Mouse (Mus musculus) bone marrow macrophage, adult 2 months (primary cell): ENCODE results near the gene Ica1. TPM values are rescaled to one million over a fixed set of nuclear protein-coding genes. Genes with fewer than 3 reads are reported as not detected.

Experiments used
- H3K27ac ChIP-seq: 2 replicates; pipeline ENCODE4 v1.5.1; 2012; ENCODE audit warnings: low read depth, low read length; ENCODE audit not compliant: insufficient read depth
- H3K4me1 ChIP-seq: 2 replicates; pipeline ENCODE4 v1.6.1; 2012; ENCODE audit warnings: low read length; ENCODE audit not compliant: control insufficient read depth, insufficient read depth
- H3K4me3 ChIP-seq: 2 replicates; pipeline ENCODE4 v1.5.1; 2012; ENCODE audit warnings: mild to moderate bottlenecking, low read length, moderate library complexity; ENCODE audit not compliant: insufficient read depth
- CTCF ChIP-seq: IDR thresholded peaks from 2 replicates; pipeline ENCODE4 v1.5.1; 2012; ENCODE audit warnings: low read depth, mild to moderate bottlenecking, low read length, moderate library complexity
- POLR2A ChIP-seq: IDR thresholded peaks from 2 replicates; pipeline ENCODE4 v1.6.1; 2012; ENCODE audit warnings: mild to moderate bottlenecking, low read depth, low read length, borderline replicate concordance
- polyA plus RNA-seq: library from polyadenylated mRNA; stranded (reverse); fragments of >200 nt; gene quantifications from 2 replicates; pipeline ENCODE4 v1.2.4, GENCODE M21; 2012; ENCODE audit not compliant: missing spikeins, insufficient read depth, insufficient read length

The Ica1 gene
- polyA plus RNA-seq, 1 experiment, result 2.0 TPM

DNA sequence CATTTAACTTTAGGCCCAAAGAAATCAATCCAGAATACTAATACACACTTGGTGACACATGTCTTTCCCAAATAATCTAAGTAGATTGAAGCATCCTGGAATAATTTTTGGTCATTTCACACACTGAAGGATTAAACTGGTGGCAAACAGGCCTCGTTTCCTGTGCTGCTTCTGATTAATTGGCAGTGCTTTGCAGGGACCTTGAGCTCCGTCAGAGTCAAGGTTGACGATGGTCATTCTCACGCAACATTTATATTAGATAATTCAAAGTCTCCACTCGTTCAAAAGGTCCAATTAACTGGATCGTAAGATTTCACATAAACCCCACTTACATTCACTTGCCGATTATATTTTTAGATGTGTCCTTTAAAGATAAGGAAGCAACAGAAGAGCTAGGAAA, 33.4 kb downstream of the Ica1 start:
- no peak overlapping the region for H3K27ac ChIP-seq
- no peak overlapping the region for H3K4me3 ChIP-seq
- H3K4me1 ChIP-seq, result peaks cover 8% of the 10 kb centered on the region
- TF ChIP-seq CTCF (no peak), POLR2A (no peak)

DNA sequence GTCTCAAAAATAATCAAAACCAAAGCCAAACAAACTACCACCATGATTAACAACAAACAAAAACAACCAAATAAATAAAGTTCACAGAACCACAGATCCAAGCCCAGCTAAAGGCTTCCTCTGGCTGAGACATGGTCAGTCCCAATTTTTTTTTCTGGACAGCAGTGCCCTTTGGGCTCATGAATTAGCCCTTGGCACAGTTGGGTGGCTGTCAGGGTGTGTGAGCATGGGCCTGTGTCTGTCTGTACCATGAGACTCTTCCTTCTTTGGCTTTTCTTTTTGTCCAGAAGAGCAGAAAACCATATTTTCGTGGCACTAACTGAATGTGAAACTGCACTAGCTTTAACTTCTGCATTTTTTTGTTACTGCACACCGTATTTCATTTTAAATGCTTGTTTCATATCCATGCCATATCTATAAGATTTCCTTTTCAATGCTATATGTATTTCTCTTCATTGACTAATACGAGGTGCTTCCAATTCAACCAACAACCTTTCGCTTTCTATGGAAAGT, 34.0 kb downstream of the Ica1 start:
- TF ChIP-seq POLR2A, result no peak
- TF ChIP-seq CTCF, result no peak
- H3K27ac ChIP-seq, result peak overlapping the region; percentile 73
- H3K4me1 ChIP-seq, result peaks cover 8% of the 10 kb centered on the region
- H3K4me3 ChIP-seq, result no peak overlapping the region; the same call in 1 of the 2 replicates

DNA sequence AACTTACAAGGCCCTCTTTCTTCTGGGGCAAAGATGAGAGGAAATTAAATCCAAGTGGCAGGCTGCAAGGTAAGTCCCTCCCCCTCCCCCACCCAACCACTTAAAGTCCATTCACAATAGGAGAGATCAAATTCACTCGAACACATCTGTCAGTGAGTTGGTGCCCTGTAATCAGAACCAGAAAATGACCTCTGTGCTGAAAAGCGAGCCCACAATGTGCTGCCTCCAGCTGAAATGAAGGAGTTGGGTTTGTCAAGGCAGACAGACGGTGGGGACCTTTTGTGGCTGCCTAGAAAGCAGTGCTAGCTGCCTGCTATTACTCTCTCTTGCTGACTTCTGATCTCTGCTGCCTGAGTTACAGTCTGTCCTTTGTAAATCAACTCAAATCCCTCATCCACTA, 35.8 kb downstream of the Ica1 start:
- no peak overlapping the region for H3K27ac ChIP-seq
- peaks cover 6% of the 10 kb centered on the region for H3K4me1 ChIP-seq
- no peak overlapping the region for H3K4me3 ChIP-seq
- no peak for TF ChIP-seq POLR2A
- no peak for TF ChIP-seq CTCF

DNA sequence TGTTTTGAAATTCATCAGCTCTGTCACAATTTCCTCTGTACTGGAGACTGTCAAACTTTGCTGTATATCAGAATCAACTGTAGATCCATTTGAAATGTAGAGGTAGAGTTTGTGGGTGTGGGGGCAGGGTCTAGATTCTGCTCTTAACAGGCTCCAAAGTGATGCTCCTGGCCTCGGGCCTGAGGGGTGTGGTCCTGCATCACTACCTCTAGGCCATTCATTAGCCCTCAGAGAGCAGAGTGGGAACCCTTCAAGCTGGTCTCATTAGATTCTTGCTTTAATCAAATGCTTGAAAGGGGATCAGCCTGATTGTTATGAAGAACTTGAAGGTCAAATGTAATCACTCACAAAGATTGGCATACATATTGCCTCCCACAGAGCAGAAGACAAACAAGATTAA, 36.6 kb downstream of the Ica1 start:
- Histone ChIP-seq H3K4me1 (peaks cover 6% of the 10 kb centered on the region), H3K27ac (no peak overlapping the region), H3K4me3 (no peak overlapping the region)
- no peak for TF ChIP-seq POLR2A
- TF ChIP-seq CTCF, result no peak

DNA sequence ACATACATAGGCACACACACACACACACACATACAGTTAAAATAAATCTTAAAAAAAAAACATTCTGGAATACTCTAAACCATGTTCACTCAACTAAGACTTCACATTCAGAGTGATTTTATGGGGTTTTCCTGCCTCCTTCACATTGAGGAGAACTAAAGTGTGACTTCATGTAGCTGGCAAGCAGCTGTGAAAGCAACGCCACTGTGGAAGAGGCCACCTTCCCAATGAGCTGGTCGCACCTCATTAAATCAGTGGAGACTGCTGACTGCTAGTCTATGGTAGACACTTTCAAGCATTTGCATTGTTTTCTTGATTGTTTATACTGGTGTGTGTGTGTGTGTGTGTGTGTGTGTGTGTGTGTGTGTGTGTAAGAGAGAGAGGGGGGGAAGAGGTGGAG, 38.2 kb downstream of the Ica1 start:
- H3K27ac ChIP-seq, result no peak overlapping the region
- TF ChIP-seq POLR2A (no peak), CTCF (no peak)
- peaks cover 6% of the 10 kb centered on the region for H3K4me1 ChIP-seq
- no peak overlapping the region for H3K4me3 ChIP-seq

DNA sequence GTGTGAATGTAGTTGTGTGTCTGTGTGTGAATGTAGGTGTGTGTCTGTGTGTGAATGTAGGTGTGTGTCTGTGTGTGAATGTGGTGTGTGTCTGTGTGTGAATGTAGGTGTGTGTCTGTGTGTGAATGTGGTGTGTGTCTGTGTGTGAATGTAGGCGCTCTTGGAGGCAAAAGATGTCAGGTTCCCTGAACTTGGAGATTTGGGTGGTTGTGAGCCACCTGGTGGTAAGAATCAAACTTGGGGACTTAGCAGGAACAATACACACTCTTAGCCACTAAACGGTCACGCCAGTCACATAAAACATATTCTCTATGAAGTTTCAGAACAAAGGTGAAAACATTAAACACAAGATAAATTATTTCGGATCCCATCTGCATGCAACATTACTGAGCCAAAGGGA, 39.9 kb downstream of the Ica1 start:
- Histone ChIP-seq H3K4me1 (no peaks in the 10 kb centered on the region; the same call in 1 of the 2 replicates), H3K4me3 (no peak overlapping the region), H3K27ac (no peak overlapping the region)
- no peak for TF ChIP-seq CTCF
- TF ChIP-seq POLR2A, result no peak

DNA sequence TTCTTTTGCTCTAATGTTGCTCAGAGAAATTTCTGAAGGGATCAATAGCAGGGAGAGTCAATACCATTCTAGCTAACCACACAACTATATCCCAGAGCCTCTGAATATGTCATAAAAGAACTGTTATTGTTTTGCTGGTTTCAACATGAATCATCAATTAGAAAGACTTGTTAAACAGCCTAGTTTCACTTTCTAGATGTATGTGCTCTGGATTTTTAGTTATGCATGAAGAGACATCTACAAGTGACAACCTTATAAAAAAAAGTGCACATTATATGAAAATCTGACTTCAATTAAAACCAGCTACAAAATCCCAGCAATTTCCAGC, 41.8 kb downstream of the Ica1 start:
- Histone ChIP-seq H3K4me3 (no peak overlapping the region), H3K4me1 (no peaks in the 10 kb centered on the region; the same call in 1 of the 2 replicates)

DNA sequence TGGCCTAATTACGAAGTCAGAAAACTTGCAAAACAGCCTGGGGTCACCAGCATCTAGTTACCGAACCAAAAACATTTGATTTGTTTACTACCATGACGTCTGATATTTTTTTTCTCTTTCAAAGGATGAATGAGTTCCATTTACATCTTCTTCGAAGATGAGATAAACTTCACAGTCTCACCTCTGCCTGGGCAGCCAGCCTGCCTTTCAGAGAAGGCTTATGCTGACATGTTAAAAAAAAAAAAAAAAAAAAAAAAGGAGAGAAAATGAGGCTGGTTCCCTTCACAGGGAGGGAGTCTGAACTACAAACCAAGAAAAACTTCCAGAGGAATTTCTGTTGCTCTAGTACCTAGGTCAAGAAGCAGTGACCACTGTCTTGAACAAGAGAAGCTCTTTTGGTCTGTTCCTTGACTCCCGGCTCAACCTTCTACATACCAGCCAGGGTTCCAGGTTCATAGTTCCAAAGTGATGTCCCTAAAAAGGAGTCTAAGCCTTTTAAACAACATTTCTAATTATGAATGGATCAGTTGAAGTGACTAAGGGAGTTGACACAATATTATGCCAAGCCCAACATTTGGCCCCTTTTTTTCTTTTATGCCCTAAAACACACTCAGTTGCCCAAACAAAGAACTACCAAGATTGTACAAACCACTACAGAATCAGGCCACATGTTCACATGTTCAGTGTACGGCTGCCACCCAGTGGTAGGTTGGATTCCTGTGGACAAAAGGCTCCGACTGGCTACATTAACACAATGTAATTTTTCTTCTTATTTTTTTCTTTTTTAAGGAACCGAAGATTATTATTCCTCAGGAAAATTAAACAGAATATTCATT, 42.4 kb downstream of the Ica1 start:
- Histone ChIP-seq H3K4me3 (no peak overlapping the region), H3K4me1 (no peaks in the 10 kb centered on the region; the same call in 1 of the 2 replicates), H3K27ac (no peak overlapping the region)
- TF ChIP-seq POLR2A (no peak), CTCF (peak; percentile 37; the same call in 1 of the 2 replicates)

More for the DNA sequence above, 41.8 kb downstream of the Ica1 start:
- H3K27ac ChIP-seq, result no peak overlapping the region
- TF ChIP-seq POLR2A, result no peak
- TF ChIP-seq CTCF, result no peak

DNA sequence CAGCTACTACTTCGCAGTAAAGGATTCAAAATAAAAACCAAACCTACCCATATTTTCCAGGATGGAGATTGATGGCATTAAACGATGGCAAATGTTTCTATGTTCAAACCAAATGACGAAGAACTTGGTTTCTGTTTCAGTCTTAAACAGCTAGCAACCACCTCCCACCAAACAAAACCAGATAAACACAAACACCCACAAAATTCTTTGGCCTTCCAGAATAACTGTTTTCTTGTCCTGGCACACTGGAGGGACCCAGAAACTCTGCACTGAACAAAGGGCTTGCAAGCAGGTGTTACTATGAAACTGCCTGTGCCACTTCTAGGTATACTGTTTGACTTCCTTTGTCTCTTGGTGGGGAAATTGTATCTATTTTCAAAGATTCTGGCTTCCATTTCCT, 43.2 kb downstream of the Ica1 start:
- H3K27ac ChIP-seq, result no peak overlapping the region
- TF ChIP-seq POLR2A (no peak), CTCF (no peak)

DNA sequence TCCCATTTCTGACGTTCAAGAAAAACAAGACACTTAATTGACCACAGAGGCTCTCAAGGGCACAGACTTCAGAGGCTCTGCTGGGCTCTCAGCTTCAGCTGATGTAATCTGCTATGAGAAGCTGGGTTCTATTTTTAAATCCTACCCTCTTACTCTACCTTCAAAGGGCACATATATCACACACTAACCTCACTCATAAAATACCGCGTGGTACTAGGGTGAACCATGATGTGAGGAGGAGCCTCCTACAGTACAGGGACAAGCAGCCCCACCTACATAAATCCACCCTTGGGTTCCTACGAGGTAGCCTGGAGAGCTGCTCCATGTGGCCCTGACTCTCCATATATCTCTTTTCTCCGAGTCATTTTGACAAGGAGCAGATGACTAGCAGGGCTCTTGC, 45.8 kb downstream of the Ica1 start:
- Histone ChIP-seq H3K4me1 (peaks cover 4% of the 10 kb centered on the region), H3K4me3 (no peak overlapping the region), H3K27ac (no peak overlapping the region)
- TF ChIP-seq POLR2A (no peak), CTCF (no peak)

More for the DNA sequence above, 43.2 kb downstream of the Ica1 start:
- Histone ChIP-seq H3K4me3 (no peak overlapping the region), H3K4me1 (peaks cover 2% of the 10 kb centered on the region; the same call in 1 of the 2 replicates)
